Mouse (Mus musculus) ES-E14 (cell line): ENCODE measurements at regions not wholly inside any gene's neighbourhood (a gene's known extent, or its start where the extent isn't known, plus 50 kb on each side); places are given as distances from the start of the nearest gene placed in this dataset.
A peak's percentile ranks its signal among the peaks of the same experiment; 100 is the strongest.

ENCODE experiments used
- CHD2 ChIP-seq: IDR thresholded peaks from 2 replicates; pipeline ENCODE4 v1.6.1; 2014; ENCODE audit warnings: mild to moderate bottlenecking, low read depth, low read length, inconsistent platforms
- HCFC1 ChIP-seq: IDR thresholded peaks from 2 replicates; pipeline ENCODE4 v1.6.1; 2012; ENCODE audit warnings: low read length, inconsistent platforms, borderline replicate concordance; ENCODE audit not compliant: insufficient read depth
- MAFK ChIP-seq: IDR thresholded peaks from 2 replicates; pipeline ENCODE4 v1.6.1; 2014; ENCODE audit warnings: mild to moderate bottlenecking, low read depth, low read length, inconsistent platforms; ENCODE audit not compliant: insufficient read depth
- ZC3H11A ChIP-seq: IDR thresholded peaks from 2 replicates; pipeline ENCODE4 v1.6.1; 2012; ENCODE audit warnings: low read depth, mild to moderate bottlenecking, inconsistent platforms, low read length, borderline replicate concordance
- ZNF384 ChIP-seq: IDR thresholded peaks from 2 replicates; pipeline ENCODE4 v1.6.1; 2012; ENCODE audit warnings: low read depth, low read length, inconsistent platforms

DNA sequence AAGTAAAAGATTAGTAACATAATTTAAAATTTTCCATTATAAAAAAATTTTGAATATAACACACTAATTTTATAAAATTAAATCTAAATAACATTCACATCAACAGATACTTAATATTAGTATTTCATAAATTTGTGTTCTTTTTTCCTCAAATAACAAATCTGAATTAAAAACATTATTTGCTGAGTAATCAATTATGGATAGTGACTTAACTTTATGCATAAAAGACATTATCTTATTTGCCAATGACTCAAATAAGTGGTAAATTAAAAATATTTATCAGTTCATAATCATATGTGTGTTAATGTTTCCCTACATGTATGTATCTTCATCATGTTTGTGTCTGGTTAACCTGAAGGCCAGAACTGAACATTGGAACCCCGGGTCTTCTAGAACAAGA is 918.7 kb upstream of the Cdh10 start:
- TF ChIP-seq CHD2 (no peak), HCFC1 (no peak), MAFK (peak; percentile 73; the same call in 1 of the 2 replicates), ZC3H11A (no peak), ZNF384 (no peak)
